Mouse (Mus musculus): ENCODE results near the gene Stab2.

Stab2 gene

DNA sequence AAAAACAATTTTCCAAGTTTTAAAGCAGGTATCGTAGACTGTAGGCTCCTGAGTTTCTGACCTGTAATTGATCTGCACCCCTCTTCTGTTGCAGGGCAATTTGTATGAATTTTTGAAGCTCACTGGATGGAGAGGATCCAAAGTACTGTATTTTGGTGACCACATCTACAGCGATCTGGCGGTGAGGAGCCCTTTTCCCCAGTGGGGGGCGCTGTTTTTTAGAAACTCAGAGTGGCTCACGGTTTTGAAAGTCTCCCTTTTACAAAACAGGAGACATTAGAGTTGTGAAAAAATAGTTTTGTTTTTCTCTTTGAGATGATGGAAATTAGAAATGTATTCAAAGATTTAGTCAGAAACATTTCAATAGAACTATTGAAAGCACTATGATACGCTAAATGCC lies 183.7 kb downstream of the Stab2 start:
- no peak for DNase-seq

DNA sequence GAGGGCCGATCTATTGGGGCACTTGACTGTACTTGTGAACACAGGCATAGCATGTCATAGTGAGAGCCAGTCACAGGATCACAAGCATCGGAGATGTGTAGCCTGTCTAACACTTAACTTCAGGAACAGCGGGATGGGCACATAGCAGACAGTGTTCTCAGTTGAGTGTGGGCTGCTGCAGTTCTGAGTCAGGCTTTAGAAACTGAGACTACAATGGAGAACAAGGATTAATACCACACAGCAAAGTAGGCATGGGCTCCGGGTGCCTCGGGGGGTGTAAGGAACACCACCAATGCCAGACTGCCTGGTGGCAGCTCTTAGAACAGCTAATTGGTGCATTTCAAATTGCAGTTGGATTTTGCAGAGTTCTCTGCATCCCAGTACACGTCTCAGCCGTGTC lies 186.8 kb downstream of the Stab2 start:
- no peak for DNase-seq

DNA sequence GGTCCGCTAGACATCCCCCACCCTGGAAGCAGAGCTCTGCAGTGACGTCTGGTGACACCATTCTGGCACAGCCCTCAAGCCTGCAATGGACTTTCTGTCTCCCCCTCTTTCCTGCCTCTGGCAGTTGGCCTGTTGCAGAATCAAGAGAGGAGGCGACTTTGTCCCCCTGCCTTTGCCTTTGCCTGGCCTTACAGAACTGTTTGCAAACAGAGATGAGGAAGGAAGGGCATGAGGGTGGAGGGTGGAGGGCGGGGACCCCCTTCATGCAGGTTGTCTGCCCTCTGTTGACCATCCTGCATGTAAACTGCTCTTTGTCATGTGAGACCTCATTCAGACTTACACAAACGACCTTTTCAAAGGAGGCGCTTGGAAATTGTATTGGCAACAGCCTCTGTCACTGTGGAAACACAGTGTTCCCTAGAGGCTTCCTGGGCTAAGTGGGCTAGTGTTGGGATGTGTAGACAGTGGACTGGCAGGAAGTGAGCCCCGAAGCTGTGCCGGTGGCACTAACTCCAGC lies 188.1 kb downstream of the Stab2 start:
- no peak for DNase-seq

DNA sequence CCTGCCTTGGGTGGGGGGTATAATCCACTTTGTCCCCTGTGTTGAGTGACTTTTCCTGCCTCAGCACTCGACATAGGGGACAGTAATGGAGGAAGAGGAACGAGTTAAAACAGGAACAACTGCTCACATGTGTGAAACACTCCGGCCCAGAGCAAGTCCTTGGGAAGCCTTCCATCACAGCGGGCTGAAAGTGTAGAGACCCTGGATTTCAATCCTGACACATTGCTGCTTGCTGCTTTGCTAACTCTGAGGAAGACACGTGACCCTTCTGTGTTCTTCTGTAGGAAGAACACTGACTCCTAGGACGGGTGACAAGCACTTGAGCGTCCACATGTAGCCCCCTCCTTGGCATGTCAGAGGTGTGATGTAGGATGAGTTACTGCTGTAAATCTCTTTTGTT lies 192.7 kb downstream of the Stab2 start:
- DNase-seq, result no peak

DNA sequence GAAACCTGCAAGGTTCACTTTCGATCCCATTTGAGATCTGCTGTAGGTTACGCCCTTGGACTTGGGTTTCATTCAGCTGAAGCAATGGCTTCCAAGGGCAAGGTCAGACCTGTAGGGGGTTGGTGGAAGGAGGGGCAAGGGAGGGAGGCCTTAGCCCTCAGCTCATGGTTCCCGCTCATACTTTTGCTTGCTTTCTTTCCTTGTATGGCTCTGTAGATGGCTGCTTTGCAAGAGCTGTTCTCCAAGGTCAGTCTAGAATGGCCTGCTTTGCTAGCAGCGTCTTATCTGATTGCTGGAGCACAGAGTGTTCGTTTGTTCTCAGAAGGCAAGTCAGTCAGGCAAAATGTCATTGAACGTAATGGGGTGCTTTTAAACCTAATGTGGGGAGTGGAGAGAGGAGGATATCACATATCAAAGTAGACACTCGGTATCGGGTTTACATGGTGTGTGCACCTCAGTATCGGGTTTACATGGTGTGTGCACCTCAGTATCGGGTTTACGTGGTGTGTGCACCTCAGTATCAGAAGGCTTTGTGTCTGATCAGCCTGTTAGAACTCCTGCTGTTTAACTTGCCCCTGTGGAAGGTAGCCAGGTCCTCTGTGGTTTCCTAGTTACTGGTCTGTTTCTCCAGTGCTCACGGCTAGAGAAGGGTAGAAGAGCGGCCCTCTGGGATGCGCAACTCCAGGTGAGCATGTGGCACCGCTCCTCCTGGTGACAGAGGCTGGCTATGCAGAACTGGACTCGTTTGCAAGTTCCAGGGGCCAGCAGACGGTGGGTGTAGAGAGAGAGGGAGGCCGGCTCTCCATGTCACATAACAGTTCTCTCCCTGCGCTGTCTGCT lies 193.3 kb downstream of the Stab2 start:
- peak; percentile 20 for DNase-seq

DNA sequence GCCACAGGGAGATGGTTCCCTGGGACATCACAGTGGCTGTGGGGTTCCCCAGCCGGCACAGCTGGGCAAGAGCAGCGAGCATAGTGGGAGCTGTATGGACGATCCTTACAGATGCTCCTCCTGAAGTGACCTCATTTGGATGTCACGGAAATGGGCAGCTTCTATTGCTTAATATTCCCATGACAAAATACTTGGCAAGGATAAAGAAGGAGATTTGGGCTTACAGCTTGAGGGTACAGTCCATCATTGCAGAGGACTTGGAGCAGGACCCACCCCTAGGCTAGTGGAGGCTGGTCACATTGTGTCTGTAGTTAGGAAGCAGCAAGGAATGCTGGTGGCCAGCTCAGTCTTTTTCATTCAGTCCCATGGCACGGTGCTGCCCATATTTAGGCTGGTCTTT lies 197.2 kb downstream of the Stab2 start:
- no peak for DNase-seq

DNA sequence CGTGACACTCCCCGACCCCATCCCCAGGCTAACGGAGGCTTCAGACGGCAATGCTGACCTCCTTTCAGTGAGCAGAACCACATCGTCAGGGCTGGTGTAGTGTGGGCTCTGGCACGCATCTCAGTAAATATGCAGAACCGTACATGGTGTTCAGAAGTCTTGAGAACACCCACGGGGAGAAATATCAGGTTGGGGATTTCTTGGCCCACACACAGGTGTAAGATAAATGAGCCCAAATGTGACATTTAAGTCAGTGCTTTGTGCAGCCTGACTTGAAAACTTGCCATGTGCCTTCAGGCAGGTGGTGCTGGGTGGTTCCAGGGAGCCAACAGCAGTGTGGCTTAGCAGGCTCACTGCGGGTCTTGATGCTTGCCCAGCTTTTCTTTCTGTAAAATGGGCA lies 197.8 kb downstream of the Stab2 start:
- DNase-seq, result no peak

DNA sequence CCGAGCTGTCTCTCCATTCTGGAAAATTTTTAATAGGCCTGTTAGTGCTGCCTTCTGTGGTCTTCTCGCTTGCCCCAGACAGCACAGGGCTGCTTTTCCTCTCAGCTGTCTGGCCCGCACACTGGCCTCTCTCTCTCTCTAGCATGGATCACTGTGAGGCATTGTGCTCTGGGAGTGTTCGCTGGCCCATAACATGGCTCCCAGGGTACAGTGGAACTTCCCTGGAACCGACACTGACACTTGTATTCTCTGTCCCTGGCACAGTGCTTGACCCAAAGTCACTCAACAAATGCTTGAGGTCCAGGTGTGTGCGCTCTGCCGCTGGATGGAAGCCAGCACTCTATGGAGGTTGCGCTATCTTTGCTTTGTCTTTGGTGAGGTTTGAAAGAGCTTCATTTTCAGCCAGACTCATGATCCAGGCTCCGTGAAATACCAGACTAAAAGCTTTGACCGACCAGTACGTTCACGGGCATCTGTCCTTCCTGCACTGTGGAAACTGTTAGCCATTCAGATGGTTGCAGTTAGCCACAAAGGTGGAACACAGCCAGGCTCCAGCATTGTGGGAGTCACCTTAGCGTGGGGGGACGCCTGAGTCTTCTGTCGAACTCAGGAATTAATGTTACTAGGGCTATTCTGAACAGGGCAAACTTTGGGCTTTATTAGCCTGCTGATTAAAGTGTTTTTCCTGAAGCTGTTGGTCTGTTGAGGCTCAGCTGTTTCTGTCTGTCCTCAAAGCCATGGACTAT lies 199.6 kb downstream of the Stab2 start:
- no peak for DNase-seq

DNA sequence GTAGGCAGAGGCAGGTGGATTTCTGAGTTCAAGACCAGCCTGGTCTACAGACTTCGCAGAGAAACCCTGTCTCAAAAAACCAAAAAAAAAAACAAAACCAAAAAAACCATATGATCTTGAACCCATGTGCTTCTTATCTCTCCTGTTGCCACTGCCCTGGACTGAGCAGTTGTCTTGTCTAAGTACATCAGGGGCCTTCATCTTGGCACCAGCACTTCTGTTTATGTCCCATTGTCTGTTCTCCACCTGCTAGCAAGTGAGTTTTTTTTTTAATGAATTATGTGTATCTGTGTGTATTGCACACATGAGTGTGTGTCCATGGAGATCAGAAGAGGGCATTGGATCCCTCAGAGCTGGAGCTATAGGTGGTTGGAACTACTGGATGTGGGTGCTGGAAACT lies 200.5 kb downstream of the Stab2 start:
- DNase-seq, result no peak

DNA sequence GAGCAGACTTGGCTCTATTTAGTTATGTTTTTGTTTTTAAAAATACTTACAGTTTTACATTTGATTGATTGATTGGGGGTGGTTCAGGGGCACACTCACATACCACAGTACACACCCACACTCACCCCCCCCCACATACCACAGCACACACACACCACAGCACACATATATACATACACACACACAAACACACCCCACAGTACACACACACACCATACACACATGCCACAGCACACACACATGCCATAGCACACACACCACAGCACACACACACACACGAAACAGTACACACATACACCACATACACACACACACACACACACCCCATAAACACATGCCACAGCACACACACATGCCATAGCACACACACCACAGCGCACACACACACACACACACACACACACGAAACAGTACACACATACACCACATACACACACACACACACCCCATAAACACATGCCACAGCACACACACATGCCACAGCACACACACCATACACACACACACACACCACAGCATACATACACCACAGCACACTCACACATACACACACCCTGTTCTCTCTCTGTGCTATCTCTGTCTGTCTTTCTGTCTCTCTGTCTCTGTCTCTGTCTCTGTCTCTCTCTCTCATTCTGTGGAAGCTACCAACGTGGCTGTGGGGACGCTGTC lies 211.6 kb downstream of the Stab2 start:
- no peak for DNase-seq

DNA sequence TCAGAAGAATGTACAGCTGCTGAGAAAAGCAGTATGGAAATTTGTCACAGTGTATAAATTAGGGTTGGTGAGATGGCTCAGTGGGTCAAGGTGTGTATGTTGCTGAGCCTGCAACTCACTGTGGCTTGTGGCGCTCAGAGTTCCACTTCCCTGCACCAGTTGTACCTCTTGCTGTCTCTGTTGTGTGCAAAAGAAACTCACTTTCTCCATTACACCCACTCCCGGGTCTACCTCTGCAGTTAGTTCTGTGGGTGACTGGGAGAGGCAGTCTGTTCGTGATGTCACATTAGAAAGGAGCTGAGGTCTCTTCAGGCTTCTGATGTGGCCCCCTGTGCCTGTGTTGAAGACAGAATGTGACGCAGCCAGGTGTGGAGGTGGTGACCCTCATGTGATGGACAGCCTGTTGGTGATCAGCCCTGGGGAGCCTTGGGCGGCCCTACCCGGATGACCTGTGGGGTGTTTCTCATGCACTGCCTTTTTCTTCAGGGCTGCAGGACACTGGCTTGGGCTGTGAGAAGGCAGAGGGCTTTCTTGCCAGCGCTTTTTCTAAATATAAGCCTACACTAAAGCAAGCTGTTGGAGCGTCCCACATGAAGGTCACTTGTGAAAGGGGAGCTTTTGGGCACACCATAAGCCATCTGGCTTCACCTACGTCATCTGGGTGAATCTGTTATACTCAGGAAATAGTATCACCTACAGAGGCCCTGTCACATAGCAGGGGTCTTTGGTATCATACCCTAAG lies 212.9 kb downstream of the Stab2 start:
- no peak for DNase-seq

DNA sequence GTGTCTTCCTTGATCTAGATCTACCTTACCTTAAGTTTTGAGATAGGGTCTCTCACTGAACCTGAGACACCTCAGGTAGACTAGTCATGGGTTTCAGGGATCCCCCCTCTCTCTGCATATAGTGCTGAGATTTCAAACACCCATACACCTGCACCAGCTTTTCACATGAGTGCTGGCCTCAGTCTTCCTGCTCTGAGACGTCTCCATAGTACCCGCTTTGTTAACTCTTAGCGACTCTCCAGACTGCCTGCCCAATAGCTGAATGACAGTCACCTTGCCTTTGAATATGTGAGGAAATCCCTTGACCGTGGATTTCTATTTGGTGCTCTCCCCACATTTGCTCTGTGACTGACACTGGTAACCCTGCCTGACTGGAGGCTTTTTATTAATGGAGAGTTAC lies 213.6 kb downstream of the Stab2 start:
- no peak for DNase-seq

DNA sequence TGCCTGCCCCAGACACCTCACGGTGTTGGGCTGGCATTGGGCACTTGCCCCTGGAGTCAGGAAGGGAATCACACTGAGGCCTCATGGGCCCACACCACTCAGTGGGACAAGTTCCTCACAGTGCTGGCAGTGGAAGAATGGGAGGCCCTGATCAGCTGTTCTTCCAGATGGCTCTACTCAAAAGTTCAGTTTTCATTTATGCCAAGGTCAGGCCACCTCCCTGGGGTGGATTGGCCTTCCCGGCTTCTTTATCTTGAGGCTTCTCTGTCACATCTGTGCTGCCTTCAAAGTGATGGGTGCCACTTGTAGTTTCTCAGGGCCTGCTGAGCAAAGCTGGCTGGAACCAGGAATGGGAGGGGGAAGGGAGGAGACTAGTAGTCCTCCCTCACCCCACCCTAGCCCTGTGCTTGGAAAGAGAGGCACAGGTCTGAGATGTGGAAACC lies 214.3 kb downstream of the Stab2 start:
- no peak for DNase-seq

DNA sequence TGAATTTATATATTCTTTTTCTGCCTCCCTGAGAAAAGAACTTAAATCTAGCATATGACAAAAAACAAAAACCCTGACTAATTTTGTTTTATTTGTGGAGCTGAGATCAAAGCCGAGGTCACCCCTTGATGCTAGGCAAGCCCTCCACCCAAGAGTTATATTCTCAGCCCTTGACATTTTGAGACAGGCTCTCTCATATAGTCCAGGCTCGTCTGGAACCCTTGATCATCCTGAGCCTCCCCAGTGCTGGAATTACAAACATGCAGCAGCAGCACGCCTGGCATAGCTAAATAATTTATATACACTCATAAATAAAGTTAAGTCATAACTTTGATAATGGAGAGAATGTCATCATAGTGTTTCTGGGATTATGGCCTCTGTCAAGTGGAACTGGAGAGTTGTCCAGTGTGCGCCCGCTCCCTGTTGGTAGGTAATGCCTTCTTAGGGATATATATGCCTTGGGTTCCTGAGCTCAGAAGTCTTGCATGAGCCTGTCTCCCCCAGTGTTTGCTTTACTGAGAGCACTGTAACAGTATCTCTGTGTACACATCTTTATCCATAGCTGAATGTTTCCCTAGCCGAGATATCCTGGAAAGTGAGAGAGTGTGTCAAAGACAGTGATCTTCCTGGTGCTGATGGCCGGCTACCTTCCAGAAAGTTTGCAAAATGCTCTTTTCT lies 216.2 kb downstream of the Stab2 start:
- DNase-seq, result no peak

Measured in kidney, adult 18-20 months (tissue).